Mouse (Mus musculus): ENCODE data around the gene Kctd10.

DNA sequence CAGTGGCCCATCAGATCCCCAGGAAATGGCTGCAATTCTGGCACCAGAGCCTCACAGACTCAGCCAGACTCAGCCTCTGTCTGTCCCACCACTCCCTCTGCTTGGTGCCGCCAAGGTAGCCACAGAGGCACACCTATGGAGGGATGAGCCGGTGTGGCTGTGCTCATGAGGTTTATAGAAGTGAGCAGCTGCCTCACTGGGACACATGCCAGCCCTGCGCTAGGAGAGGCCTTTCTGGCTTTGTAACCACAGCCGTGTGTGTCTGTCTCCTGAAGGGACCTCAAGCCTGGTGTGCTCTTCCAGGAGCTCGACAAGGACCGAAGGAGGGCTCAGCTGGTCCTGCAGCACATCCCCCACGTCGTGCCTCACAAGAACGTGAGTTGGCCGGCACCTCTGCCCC, 27.0 kb upstream of the Kctd10 start:
- TF ChIP-seq CTCF (IDR thresholded peaks at IDR 0.05; ENCODE audit: low read depth): no peak
- TF ChIP-seq EP300 (optimal IDR thresholded peaks at IDR 0.05): no peak

All from stomach, postnatal 0 days (tissue).